Mouse (Mus musculus) MEL (cell line): ENCODE results near the gene Tha1.

Experiments used
- CTCF ChIP-seq, 3 experiments: IDR thresholded peaks in 2 of 3; conservative IDR thresholded peaks in 1 of 3; 2 replicates each; pipeline ENCODE4 v1.5.1; 2011 to 2012; ENCODE audit warnings: low read length in 3 of 3, low read depth in 2 of 3, mild to moderate bottlenecking in 2 of 3, improper control_type of control experiment in 1 of 3, inconsistent platforms in 1 of 3, mixed read lengths in 1 of 3, moderate library complexity in 1 of 3; ENCODE audit not compliant: control insufficient read depth in 1 of 3, insufficient read depth in 1 of 3, poor library complexity in 1 of 3, severe bottlenecking in 1 of 3
- E2F4 ChIP-seq: IDR thresholded peaks from 2 replicates; pipeline ENCODE4 v1.6.1; 2011; ENCODE audit warnings: low read depth, low read length, improper control_type of control experiment, borderline replicate concordance
- ELF1 ChIP-seq: IDR thresholded peaks from 2 replicates; pipeline ENCODE4 v1.6.1; 2014; ENCODE audit warnings: low read depth, mild to moderate bottlenecking, inconsistent platforms, low read length, improper control_type of control experiment, moderate library complexity
- GATA1 ChIP-seq: IDR thresholded peaks from 2 replicates; pipeline ENCODE4 v1.6.1; 2011; ENCODE audit warnings: low read depth, low read length, improper control_type of control experiment
- MAX ChIP-seq: IDR thresholded peaks from 2 replicates; pipeline ENCODE4 v1.6.1; 2011; ENCODE audit warnings: low read length, improper control_type of control experiment
- POLR2A ChIP-seq, 2 experiments: IDR thresholded peaks; 2 replicates each; pipeline ENCODE4 v1.6.1; 2011 to 2012; ENCODE audit warnings: low read length in 2 of 2, mild to moderate bottlenecking in 2 of 2, control low read depth in 1 of 2, improper control_type of control experiment in 1 of 2, low read depth in 1 of 2, moderate library complexity in 1 of 2; ENCODE audit not compliant: control insufficient read depth in 1 of 2, insufficient read depth in 1 of 2, poor library complexity in 1 of 2

GRCm38 (mm10) chr11:117860601-117861000 is 12.7 kb downstream of the Tha1 start, which contains the start of gene Tmem235:
- TF ChIP-seq CTCF (IDR thresholded peaks at IDR 0.05 in 2 of 3, conservative IDR thresholded peaks at IDR 0.05 in 1 of 3; ENCODE audit: control insufficient read depth in 1 of 3, insufficient read depth in 1 of 3, low read depth in 2 of 3, low read length in 3 of 3, poor library complexity in 1 of 3, severe bottlenecking in 1 of 3) (no peak), E2F4 (no peak), ELF1 (no peak), GATA1 (no peak), MAX (no peak), POLR2A (IDR thresholded peaks at IDR 0.05; ENCODE audit: control insufficient read depth in 1 of 2, insufficient read depth in 1 of 2, low read depth in 1 of 2, low read length in 2 of 2, poor library complexity in 1 of 2) (no peak)
